Mouse (Mus musculus): ENCODE measurements around the gene Huwe1. TPM values are rescaled to one million over a fixed set of nuclear protein-coding genes. Genes with fewer than 3 reads are reported as not detected.
A peak's percentile ranks its signal among the peaks of the same experiment; 100 is the strongest.

Gene Huwe1
- polyA plus RNA-seq, 1 experiment from 2014 or later = 46.3 TPM

DNA sequence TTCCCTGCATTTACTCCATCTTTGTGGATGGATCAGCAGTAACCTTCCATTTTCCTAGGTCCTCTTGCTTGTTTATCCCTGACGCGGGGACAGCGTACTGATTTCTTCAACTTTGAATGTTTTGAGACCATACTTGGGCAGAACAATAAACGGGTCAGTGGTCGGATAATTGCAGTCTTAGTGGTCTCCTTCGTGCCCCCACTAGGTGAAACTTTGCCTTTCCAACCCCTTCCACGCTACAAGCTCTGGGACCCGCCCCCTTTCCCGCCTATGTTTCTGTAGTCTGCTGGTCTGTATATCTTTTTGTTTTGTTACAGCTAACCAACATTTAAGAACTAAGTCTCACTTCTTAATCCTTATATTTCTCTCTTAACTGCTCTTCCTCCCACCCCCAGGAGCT is 3.8 kb downstream of the Huwe1 start:
- H3K27me3 ChIP-seq (ENCODE audit: control insufficient read depth, insufficient read depth, low read depth, low read length) = no peaks in the 10 kb centered on the region
- peak overlapping the region; percentile 52 for H3K4me3 ChIP-seq (ENCODE audit: low read depth, low read length)
- H3K27ac ChIP-seq (ENCODE audit: low read length) = no peak overlapping the region
- ATAC-seq = no peak
- no peaks in the 10 kb centered on the region for H3K9me3 ChIP-seq (replicated peaks; ENCODE audit: control insufficient read depth, low read length, poor library complexity, severe bottlenecking)
- peak overlapping the region; percentile 69 for H3K4me2 ChIP-seq (ENCODE audit: low read length)
- H3K9ac ChIP-seq (ENCODE audit: low read depth, low read length) = peak overlapping the region; percentile 55
- WGBS = 18% methylated on average over 9 of the region's 9 CpGs
- H3K36me3 ChIP-seq (ENCODE audit: control insufficient read depth, insufficient read depth, low read length) = no peaks in the 10 kb centered on the region
- peaks cover 5% of the 10 kb centered on the region for H3K4me1 ChIP-seq (ENCODE audit: control insufficient read depth, insufficient read depth, low read length)

DNA sequence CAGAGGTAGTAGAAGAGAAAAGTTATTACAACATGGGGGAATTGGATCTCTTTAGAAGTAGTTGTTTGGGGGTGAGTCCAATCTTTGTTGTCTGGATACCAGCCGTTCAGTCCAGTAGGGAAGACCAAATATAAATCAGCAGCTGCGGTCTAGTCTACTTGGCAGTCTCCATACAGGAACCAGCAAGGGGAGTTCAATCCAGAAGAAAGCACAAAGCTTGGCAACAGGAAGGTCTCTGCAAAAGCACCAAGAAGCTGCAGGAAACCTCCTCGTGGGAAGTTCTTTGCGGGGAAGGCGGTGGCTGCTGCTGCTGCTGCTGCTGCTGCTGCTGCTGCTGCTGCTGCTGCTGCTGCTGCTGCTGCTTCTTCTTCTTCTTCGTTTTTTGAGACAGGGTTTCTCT is 10.9 kb downstream of the Huwe1 start:
- no peaks in the 10 kb centered on the region for H3K36me3 ChIP-seq (ENCODE audit: control insufficient read depth, insufficient read depth, low read length)
- H3K9me3 ChIP-seq (replicated peaks; ENCODE audit: control insufficient read depth, low read length, poor library complexity, severe bottlenecking) = no peaks in the 10 kb centered on the region
- no peak overlapping the region for H3K27ac ChIP-seq (ENCODE audit: low read length)
- no peak overlapping the region for H3K9ac ChIP-seq (ENCODE audit: low read depth, low read length)
- no peaks in the 10 kb centered on the region for H3K27me3 ChIP-seq (ENCODE audit: control insufficient read depth, insufficient read depth, low read depth, low read length)
- no peak overlapping the region for H3K4me2 ChIP-seq (ENCODE audit: low read length)
- WGBS = 77% methylated on average over 6 of the region's 6 CpGs
- no peak for ATAC-seq
- no peak overlapping the region for H3K4me3 ChIP-seq (ENCODE audit: low read depth, low read length)
- H3K4me1 ChIP-seq (ENCODE audit: control insufficient read depth, insufficient read depth, low read length) = no peaks in the 10 kb centered on the region

DNA sequence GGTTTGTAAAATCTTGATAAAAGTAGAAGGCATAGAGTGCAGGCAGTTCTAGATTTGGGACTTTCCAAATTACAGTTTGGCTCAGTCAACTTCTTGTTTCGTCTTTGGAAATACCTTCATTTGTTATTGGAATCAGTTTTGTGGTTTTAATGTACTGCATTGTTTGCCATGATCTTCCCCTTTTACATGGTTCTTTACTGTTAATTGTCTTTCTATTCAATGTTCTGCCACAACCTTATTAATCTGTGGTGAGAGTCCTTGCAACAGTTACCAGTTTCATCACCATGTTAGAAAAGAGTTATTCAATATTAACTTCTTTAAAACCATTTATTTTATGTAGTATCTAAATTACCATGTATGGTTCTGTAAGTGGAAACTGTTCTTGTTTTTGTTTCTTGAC is 13.0 kb downstream of the Huwe1 start:
- Histone ChIP-seq H3K4me3 (ENCODE audit: low read depth, low read length) (no peak overlapping the region), H3K9me3 (replicated peaks; ENCODE audit: control insufficient read depth, low read length, poor library complexity, severe bottlenecking) (no peaks in the 10 kb centered on the region)

DNA sequence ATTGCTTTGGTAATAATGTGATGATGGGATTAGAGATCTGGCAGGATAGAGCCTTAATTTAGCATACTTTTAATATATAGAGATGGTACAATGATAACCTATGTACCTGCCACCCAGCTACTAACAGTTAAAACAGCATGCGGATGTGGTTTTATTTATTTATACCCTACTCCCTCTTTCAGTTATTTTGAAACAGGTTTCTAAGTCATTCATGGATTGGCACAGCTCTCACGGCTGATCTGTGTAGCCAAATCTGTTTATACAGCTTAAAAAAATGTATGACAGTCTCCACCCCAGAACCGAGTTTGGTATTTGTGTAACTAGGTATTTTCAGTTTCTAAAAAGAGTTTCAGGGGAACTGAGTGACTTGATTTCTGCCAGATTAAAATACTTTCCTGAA is 17.1 kb downstream of the Huwe1 start:
- Histone ChIP-seq H3K27ac (ENCODE audit: low read length) (no peak overlapping the region), H3K4me1 (ENCODE audit: control insufficient read depth, insufficient read depth, low read length) (no peaks in the 10 kb centered on the region), H3K4me2 (ENCODE audit: low read length) (no peak overlapping the region), H3K9ac (ENCODE audit: low read depth, low read length) (no peak overlapping the region), H3K36me3 (ENCODE audit: control insufficient read depth, insufficient read depth, low read length) (no peaks in the 10 kb centered on the region), H3K9me3 (replicated peaks; ENCODE audit: control insufficient read depth, low read length, poor library complexity, severe bottlenecking) (no peaks in the 10 kb centered on the region), H3K27me3 (ENCODE audit: control insufficient read depth, insufficient read depth, low read depth, low read length) (no peaks in the 10 kb centered on the region), H3K4me3 (ENCODE audit: low read depth, low read length) (no peak overlapping the region)
- WGBS = 91% methylated on average over 3 of the region's 3 CpGs
- no peak for ATAC-seq

More for the DNA sequence above, 13.0 kb downstream of the Huwe1 start:
- H3K4me2 ChIP-seq (ENCODE audit: low read length) = no peak overlapping the region
- H3K27ac ChIP-seq (ENCODE audit: low read length) = no peak overlapping the region
- no peak overlapping the region for H3K9ac ChIP-seq (ENCODE audit: low read depth, low read length)
- ATAC-seq = no peak
- H3K4me1 ChIP-seq (ENCODE audit: control insufficient read depth, insufficient read depth, low read length) = no peaks in the 10 kb centered on the region
- 77% methylated on average over 1 of the region's 1 CpGs for WGBS
- H3K27me3 ChIP-seq (ENCODE audit: control insufficient read depth, insufficient read depth, low read depth, low read length) = no peaks in the 10 kb centered on the region
- H3K36me3 ChIP-seq (ENCODE audit: control insufficient read depth, insufficient read depth, low read length) = no peaks in the 10 kb centered on the region

DNA sequence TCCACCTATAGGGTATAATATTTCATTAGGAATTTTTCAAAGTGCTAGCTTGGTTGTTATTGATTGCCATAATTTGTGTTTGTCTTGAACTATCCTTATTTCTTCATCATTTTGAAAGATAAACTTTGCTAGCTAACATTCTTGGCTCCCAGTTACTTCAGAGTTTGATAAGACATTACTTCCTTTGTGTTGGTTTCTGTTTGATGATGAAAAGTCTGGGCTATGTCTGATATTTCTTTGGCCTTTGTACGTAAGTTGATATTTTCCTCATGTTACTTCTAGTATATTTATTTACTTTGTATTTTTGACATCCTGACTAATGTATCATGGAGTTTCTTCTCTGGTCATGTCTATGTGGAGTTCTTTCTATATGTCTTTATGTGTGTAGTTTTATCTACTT is 28.4 kb downstream of the Huwe1 start:
- no peaks in the 10 kb centered on the region for H3K4me1 ChIP-seq (ENCODE audit: control insufficient read depth, insufficient read depth, low read length)
- ATAC-seq = no peak
- peaks cover 2% of the 10 kb centered on the region; the same call in 1 of the 2 replicates for H3K27me3 ChIP-seq (ENCODE audit: control insufficient read depth, insufficient read depth, low read depth, low read length)
- H3K27ac ChIP-seq (ENCODE audit: low read length) = no peak overlapping the region
- H3K4me3 ChIP-seq (ENCODE audit: low read depth, low read length) = no peak overlapping the region
- no peaks in the 10 kb centered on the region for H3K9me3 ChIP-seq (replicated peaks; ENCODE audit: control insufficient read depth, low read length, poor library complexity, severe bottlenecking)
- WGBS = 94% methylated on average over 1 of the region's 1 CpGs
- H3K4me2 ChIP-seq (ENCODE audit: low read length) = no peak overlapping the region
- peaks cover 2% of the 10 kb centered on the region; the same call in 1 of the 2 replicates for H3K36me3 ChIP-seq (ENCODE audit: control insufficient read depth, insufficient read depth, low read length)
- no peak overlapping the region for H3K9ac ChIP-seq (ENCODE audit: low read depth, low read length)

DNA sequence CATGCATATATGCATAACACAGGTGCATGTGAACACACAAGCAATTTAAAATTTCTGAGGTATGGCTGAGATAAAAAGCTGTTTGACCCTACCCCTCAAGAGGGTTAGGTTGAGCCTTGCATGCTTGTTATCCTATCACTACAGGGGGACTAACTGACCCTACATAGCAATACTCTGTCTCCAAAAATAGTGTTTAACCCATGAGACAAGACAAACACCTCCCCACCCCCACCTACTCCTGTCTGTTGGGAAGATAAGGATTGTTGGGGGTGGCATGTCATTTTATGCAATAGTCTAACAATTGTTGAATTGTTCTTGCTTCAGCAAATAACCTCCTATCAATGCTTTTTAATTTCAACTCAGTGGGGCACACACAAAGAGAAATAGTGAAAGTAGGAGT is 30.7 kb downstream of the Huwe1 start:
- H3K9me3 ChIP-seq (replicated peaks; ENCODE audit: control insufficient read depth, low read length, poor library complexity, severe bottlenecking) = no peaks in the 10 kb centered on the region
- H3K9ac ChIP-seq (ENCODE audit: low read depth, low read length) = no peak overlapping the region
- H3K36me3 ChIP-seq (ENCODE audit: control insufficient read depth, insufficient read depth, low read length) = no peaks in the 10 kb centered on the region; the same call in 1 of the 2 replicates
- H3K27me3 ChIP-seq (ENCODE audit: control insufficient read depth, insufficient read depth, low read depth, low read length) = peaks cover 2% of the 10 kb centered on the region; the same call in 1 of the 2 replicates
- no peaks in the 10 kb centered on the region for H3K4me1 ChIP-seq (ENCODE audit: control insufficient read depth, insufficient read depth, low read length)
- no peak overlapping the region for H3K4me3 ChIP-seq (ENCODE audit: low read depth, low read length)
- no peak for ATAC-seq
- H3K27ac ChIP-seq (ENCODE audit: low read length) = no peak overlapping the region
- no peak overlapping the region for H3K4me2 ChIP-seq (ENCODE audit: low read length)

DNA sequence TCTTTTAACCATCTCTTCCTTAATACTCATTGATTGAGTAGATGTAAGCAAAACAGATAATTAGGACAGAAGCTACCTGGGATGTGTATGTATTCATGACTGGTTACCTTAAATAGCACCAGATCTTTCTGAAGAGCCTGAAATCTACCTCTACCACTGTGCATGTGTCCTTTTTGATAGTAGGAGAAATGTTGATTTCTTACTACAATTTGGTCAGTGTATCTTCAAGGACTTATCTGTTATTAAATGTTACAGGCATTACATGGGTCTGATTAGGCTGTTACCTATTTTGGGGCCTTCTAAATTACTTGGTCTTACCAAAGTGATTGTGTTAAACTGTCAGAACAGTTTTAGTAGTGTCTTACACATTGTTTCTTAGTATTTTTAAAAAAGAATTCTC is 32.4 kb downstream of the Huwe1 start:
- H3K9ac ChIP-seq (ENCODE audit: low read depth, low read length) = no peak overlapping the region

DNA sequence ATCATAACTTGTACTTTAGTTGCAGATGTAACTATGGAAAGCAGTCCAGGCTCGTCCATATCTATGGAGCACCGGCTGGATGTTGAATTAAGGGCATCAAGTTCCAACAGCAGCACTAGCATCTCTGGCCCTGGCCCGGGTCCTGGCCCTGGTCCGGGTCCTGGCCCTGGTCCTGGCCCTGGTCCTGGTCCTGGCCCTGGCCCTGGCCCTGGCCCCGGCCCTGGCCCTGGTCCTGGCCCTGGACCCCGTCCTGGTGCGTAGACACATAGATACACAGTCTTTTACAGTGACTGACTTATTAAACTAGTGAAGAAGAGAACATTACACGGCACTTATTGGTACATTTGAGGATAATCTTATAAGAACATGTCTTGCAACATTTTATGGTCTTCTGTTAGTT is 58.8 kb downstream of the Huwe1 start:
- 97% methylated on average over 8 of the region's 8 CpGs for WGBS
- ATAC-seq = no peak
- Histone ChIP-seq H3K4me1 (ENCODE audit: control insufficient read depth, insufficient read depth, low read length) (no peaks in the 10 kb centered on the region), H3K9ac (ENCODE audit: low read depth, low read length) (no peak overlapping the region), H3K27ac (ENCODE audit: low read length) (no peak overlapping the region), H3K4me2 (ENCODE audit: low read length) (no peak overlapping the region), H3K36me3 (ENCODE audit: control insufficient read depth, insufficient read depth, low read length) (peaks cover 8% of the 10 kb centered on the region; the same call in 1 of the 2 replicates), H3K9me3 (replicated peaks; ENCODE audit: control insufficient read depth, low read length, poor library complexity, severe bottlenecking) (no peaks in the 10 kb centered on the region), H3K4me3 (ENCODE audit: low read depth, low read length) (no peak overlapping the region), H3K27me3 (ENCODE audit: control insufficient read depth, insufficient read depth, low read depth, low read length) (peaks cover 3% of the 10 kb centered on the region; the same call in 1 of the 2 replicates)

More for the DNA sequence above, 32.4 kb downstream of the Huwe1 start:
- Histone ChIP-seq H3K4me3 (ENCODE audit: low read depth, low read length) (no peak overlapping the region), H3K9me3 (replicated peaks; ENCODE audit: control insufficient read depth, low read length, poor library complexity, severe bottlenecking) (no peaks in the 10 kb centered on the region), H3K4me1 (ENCODE audit: control insufficient read depth, insufficient read depth, low read length) (no peaks in the 10 kb centered on the region), H3K27ac (ENCODE audit: low read length) (no peak overlapping the region), H3K36me3 (ENCODE audit: control insufficient read depth, insufficient read depth, low read length) (no peaks in the 10 kb centered on the region), H3K27me3 (ENCODE audit: control insufficient read depth, insufficient read depth, low read depth, low read length) (peaks cover 2% of the 10 kb centered on the region; the same call in 1 of the 2 replicates), H3K4me2 (ENCODE audit: low read length) (no peak overlapping the region)
- no peak for ATAC-seq

DNA sequence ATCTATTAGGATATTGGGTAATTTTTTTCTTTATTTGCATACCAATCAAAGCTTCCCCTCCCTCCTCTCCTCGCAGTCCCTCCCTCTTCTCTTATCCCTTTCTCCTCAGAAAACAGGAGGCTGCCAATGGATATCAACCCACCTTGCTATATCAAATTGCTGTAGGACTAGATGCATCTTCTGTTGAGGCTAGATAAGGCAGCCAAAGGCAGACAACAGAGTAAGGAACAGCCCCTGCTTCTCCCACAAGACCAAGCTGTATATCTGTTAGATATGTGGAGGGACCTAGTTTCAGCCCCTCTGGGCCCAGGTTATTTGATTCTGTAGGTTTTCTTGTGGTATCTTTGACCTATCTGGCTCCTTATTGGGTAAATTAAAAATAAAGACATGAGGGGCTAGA is 110.1 kb downstream of the Huwe1 start:
- Histone ChIP-seq H3K27me3 (ENCODE audit: control insufficient read depth, insufficient read depth, low read depth, low read length) (peaks cover 8% of the 10 kb centered on the region; the same call in 1 of the 2 replicates), H3K4me1 (ENCODE audit: control insufficient read depth, insufficient read depth, low read length) (no peaks in the 10 kb centered on the region), H3K27ac (ENCODE audit: low read length) (no peak overlapping the region), H3K4me3 (ENCODE audit: low read depth, low read length) (no peak overlapping the region), H3K36me3 (ENCODE audit: control insufficient read depth, insufficient read depth, low read length) (no peaks in the 10 kb centered on the region; the same call in none of the 2 replicates), H3K9me3 (replicated peaks; ENCODE audit: control insufficient read depth, low read length, poor library complexity, severe bottlenecking) (no peaks in the 10 kb centered on the region), H3K4me2 (ENCODE audit: low read length) (no peak overlapping the region), H3K9ac (ENCODE audit: low read depth, low read length) (no peak overlapping the region)
- 65% methylated on average over 1 of the region's 1 CpGs for WGBS
- no peak for ATAC-seq
